Mouse (Mus musculus): ENCODE results near the gene Tcf7. TPM values are rescaled to one million over a fixed set of nuclear protein-coding genes. Genes with fewer than 3 reads are reported as not detected.
A peak's percentile ranks its signal among the peaks of the same experiment; 100 is the strongest.

The Tcf7 gene
- polyA plus RNA-seq, 1 experiment from 2014 or later: 24.4 TPM

GRCm38 (mm10) chr11:52272619-52273018 lies 10.2 kb downstream of the Tcf7 start:
- DNase-seq (ENCODE audit: low spot score): peak; percentile 46
- Histone ChIP-seq H3K27ac (peak overlapping the region; percentile 56), H3K36me3 (peaks cover 52% of the 10 kb centered on the region), H3K4me3 (no peak overlapping the region; the same call in 1 of the 2 replicates), H3K9me3 (replicated peaks) (no peaks in the 10 kb centered on the region), H3K4me1 (peaks cover 40% of the 10 kb centered on the region), H3K27me3 (ENCODE audit: low read depth, poor library complexity, severe bottlenecking) (no peaks in the 10 kb centered on the region)
- 35% methylated on average over 6 of the region's 6 CpGs for WGBS

GRCm38 (mm10) chr11:52271765-52272495 lies 10.9 kb downstream of the Tcf7 start:
- WGBS: 74% methylated on average over 8 of the region's 8 CpGs

DNA sequence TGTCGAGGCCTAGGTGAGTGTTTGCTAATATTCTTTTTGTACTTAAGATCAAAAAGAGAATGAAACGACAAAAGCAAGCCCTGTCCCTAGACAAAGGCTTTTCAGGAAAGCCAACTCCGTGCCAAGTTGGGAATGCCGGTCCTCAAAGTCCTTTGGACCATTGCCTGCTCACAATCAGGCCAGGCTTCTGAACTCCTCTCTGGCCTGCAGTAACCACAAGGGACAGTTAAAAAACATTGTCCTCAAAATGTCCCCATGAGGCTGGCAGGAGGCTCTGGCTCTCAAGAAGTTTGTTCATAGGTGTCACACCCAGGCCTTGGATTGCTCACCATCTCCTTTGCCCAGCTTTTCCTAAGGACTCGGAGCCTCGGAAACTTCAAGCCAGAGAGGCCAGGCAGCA lies 13.0 kb downstream of the Tcf7 start:
- WGBS: 95% methylated on average over 6 of the region's 6 CpGs
- Histone ChIP-seq H3K27me3 (ENCODE audit: low read depth, poor library complexity, severe bottlenecking) (no peaks in the 10 kb centered on the region), H3K9me3 (replicated peaks) (no peaks in the 10 kb centered on the region), H3K4me3 (no peak overlapping the region), H3K4me1 (peaks cover 57% of the 10 kb centered on the region), H3K36me3 (peaks cover 29% of the 10 kb centered on the region), H3K27ac (no peak overlapping the region)
- no peak for DNase-seq (ENCODE audit: low spot score)

More at GRCm38 (mm10) chr11:52271765-52272495, 10.9 kb downstream of the Tcf7 start:
- Histone ChIP-seq H3K4me3 (no peak overlapping the region; the same call in 1 of the 2 replicates), H3K36me3 (peaks cover 46% of the 10 kb centered on the region), H3K27ac (peak overlapping the region; percentile 56), H3K4me1 (peaks cover 41% of the 10 kb centered on the region), H3K9me3 (replicated peaks) (no peaks in the 10 kb centered on the region), H3K27me3 (ENCODE audit: low read depth, poor library complexity, severe bottlenecking) (no peaks in the 10 kb centered on the region)
- no peak for DNase-seq (ENCODE audit: low spot score)

GRCm38 (mm10) chr11:52268104-52268835 lies 14.5 kb downstream of the Tcf7 start:
- no peak for DNase-seq (ENCODE audit: low spot score)
- no peaks in the 10 kb centered on the region for H3K9me3 ChIP-seq (replicated peaks)
- no peaks in the 10 kb centered on the region for H3K27me3 ChIP-seq (ENCODE audit: low read depth, poor library complexity, severe bottlenecking)
- WGBS: 84% methylated on average over 7 of the region's 7 CpGs
- H3K4me3 ChIP-seq: no peak overlapping the region
- H3K4me1 ChIP-seq: peaks cover 49% of the 10 kb centered on the region
- peaks cover 27% of the 10 kb centered on the region for H3K36me3 ChIP-seq
- peak overlapping the region; percentile 38; the same call in 1 of the 2 replicates for H3K27ac ChIP-seq

- Histone ChIP-seq H3K4me1 (peaks cover 39% of the 10 kb centered on the region), H3K27ac (no peak overlapping the region), H3K9me3 (replicated peaks) (no peaks in the 10 kb centered on the region), H3K4me3 (no peak overlapping the region), H3K36me3 (peaks cover 35% of the 10 kb centered on the region), H3K27me3 (ENCODE audit: low read depth, poor library complexity, severe bottlenecking) (no peaks in the 10 kb centered on the region)
- WGBS: 93% methylated on average over 5 of the region's 5 CpGs
- DNase-seq (ENCODE audit: low spot score): no peak
These were observed 15.5 kb downstream of the Tcf7 start for GRCm38 (mm10) chr11:52267271-52267670.

- Histone ChIP-seq H3K9me3 (replicated peaks) (no peaks in the 10 kb centered on the region), H3K36me3 (peaks cover 48% of the 10 kb centered on the region), H3K4me3 (no peak overlapping the region), H3K4me1 (peaks cover 32% of the 10 kb centered on the region), H3K27me3 (ENCODE audit: low read depth, poor library complexity, severe bottlenecking) (no peaks in the 10 kb centered on the region), H3K27ac (peak overlapping the region; percentile 15)
- no peak for DNase-seq (ENCODE audit: low spot score)
- WGBS: 83% methylated on average over 12 of the region's 12 CpGs
These were observed 17.1 kb downstream of the Tcf7 start for GRCm38 (mm10) chr11:52265616-52266307.

GRCm38 (mm10) chr11:52264871-52265270 lies 17.9 kb downstream of the Tcf7 start:
- Histone ChIP-seq H3K36me3 (peaks cover 48% of the 10 kb centered on the region), H3K4me1 (peaks cover 34% of the 10 kb centered on the region), H3K27me3 (ENCODE audit: low read depth, poor library complexity, severe bottlenecking) (no peaks in the 10 kb centered on the region), H3K4me3 (no peak overlapping the region), H3K27ac (peak overlapping the region; percentile 15), H3K9me3 (replicated peaks) (no peaks in the 10 kb centered on the region)
- 83% methylated on average over 7 of the region's 7 CpGs for WGBS
- DNase-seq (ENCODE audit: low spot score): no peak

GRCm38 (mm10) chr11:52262338-52262737 lies 20.5 kb downstream of the Tcf7 start:
- Histone ChIP-seq H3K36me3 (peaks cover 65% of the 10 kb centered on the region), H3K4me1 (peaks cover 21% of the 10 kb centered on the region; the same call in 1 of the 2 replicates), H3K27ac (no peak overlapping the region), H3K9me3 (replicated peaks) (no peaks in the 10 kb centered on the region), H3K4me3 (no peak overlapping the region), H3K27me3 (ENCODE audit: low read depth, poor library complexity, severe bottlenecking) (no peaks in the 10 kb centered on the region)
- WGBS: 86% methylated on average over 11 of the region's 11 CpGs
- DNase-seq (ENCODE audit: low spot score): no peak

- H3K9me3 ChIP-seq (replicated peaks): no peaks in the 10 kb centered on the region
- 70% methylated on average over 5 of the region's 5 CpGs for WGBS
- H3K27me3 ChIP-seq (ENCODE audit: low read depth, poor library complexity, severe bottlenecking): no peaks in the 10 kb centered on the region
- DNase-seq (ENCODE audit: low spot score): no peak
- peaks cover 69% of the 10 kb centered on the region for H3K36me3 ChIP-seq
- peaks cover 21% of the 10 kb centered on the region; the same call in 1 of the 2 replicates for H3K4me1 ChIP-seq
- H3K4me3 ChIP-seq: no peak overlapping the region
- no peak overlapping the region for H3K27ac ChIP-seq
These were observed 20.9 kb downstream of the Tcf7 start for GRCm38 (mm10) chr11:52261937-52262336.

GRCm38 (mm10) chr11:52260878-52261277 lies 21.9 kb downstream of the Tcf7 start:
- 86% methylated on average over 4 of the region's 4 CpGs for WGBS
- Histone ChIP-seq H3K36me3 (peaks cover 80% of the 10 kb centered on the region), H3K9me3 (replicated peaks) (no peaks in the 10 kb centered on the region), H3K27me3 (ENCODE audit: low read depth, poor library complexity, severe bottlenecking) (no peaks in the 10 kb centered on the region), H3K27ac (peak overlapping the region; percentile 26; the same call in 1 of the 2 replicates), H3K4me1 (peaks cover 15% of the 10 kb centered on the region; the same call in 1 of the 2 replicates), H3K4me3 (no peak overlapping the region)
- no peak for DNase-seq (ENCODE audit: low spot score)

DNA sequence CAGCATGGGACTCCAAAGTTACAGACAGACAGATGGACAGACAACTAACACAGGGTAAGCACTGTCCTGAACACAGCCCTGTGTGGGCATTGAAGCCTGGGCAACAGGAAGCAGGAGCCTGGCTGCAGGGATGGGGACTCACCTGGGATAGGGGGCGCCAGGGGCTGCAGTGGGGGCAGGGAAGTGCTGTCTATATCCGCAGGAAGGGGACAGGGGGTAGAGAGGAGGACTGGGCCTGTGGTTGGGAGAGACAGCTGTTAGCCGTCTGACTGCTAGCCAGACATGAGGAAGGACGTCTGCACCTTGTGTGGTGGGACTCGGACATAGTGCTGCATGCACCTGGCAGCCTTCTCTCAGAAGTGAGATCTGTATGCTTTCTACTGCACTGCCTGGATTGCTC lies 24.1 kb downstream of the Tcf7 start:
- peak; percentile 24 for DNase-seq (ENCODE audit: low spot score)
- H3K27ac ChIP-seq: no peak overlapping the region
- H3K4me3 ChIP-seq: no peak overlapping the region
- H3K4me1 ChIP-seq: 0 out of 2 replicates have a peak, but pooled peaks cover 3% of the 10 kb centered on the region
- no peaks in the 10 kb centered on the region for H3K27me3 ChIP-seq (ENCODE audit: low read depth, poor library complexity, severe bottlenecking)
- WGBS: 80% methylated on average over 5 of the region's 5 CpGs
- H3K36me3 ChIP-seq: peaks cover 90% of the 10 kb centered on the region
- no peaks in the 10 kb centered on the region for H3K9me3 ChIP-seq (replicated peaks)

DNA sequence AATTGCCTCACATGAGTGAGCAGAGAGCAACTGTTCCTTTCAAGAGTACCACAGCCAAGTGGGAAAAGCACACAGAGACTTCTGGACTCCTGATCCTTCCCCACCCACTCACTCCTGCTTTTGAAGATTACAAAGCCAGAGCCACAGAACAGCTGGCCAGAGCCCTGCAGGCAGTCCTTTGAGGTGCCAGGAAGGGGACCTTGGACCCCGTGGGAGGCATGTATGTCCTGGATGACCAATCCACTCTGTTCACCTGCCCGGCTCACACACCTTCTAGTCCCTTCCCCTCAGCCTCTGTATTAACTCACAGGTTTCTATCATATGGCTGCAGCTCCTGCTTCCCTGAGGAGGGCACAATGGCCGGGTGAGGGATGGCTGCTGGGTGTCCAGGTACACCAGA lies 25.4 kb downstream of the Tcf7 start:
- Histone ChIP-seq H3K4me3 (no peak overlapping the region), H3K4me1 (0 out of 2 replicates have a peak, but pooled peaks cover 3% of the 10 kb centered on the region), H3K9me3 (replicated peaks) (no peaks in the 10 kb centered on the region), H3K27me3 (ENCODE audit: low read depth, poor library complexity, severe bottlenecking) (no peaks in the 10 kb centered on the region), H3K27ac (no peak overlapping the region), H3K36me3 (peaks cover 94% of the 10 kb centered on the region)
- 86% methylated on average over 3 of the region's 3 CpGs for WGBS
- DNase-seq (ENCODE audit: low spot score): peak; percentile 27

All from limb, embryonic 10.5 days (tissue).